Mouse (Mus musculus) kidney, postnatal 0 days (tissue): Measurements from ENCODE around the gene Nr5a2. TPM values are rescaled to one million over a fixed set of nuclear protein-coding genes. Genes with fewer than 3 reads are reported as not detected.
A peak's percentile ranks its signal among the peaks of the same experiment; 100 is the strongest.

Source experiments
- ATAC-seq: fragments of 200-750 bp; cut with Nextera tagmentation; replicated peaks from 2 replicates; pipeline ENCODE4 v1.8.0; 2017; ENCODE audit warnings: low read depth, moderate number of reproducible peaks, moderate TSS enrichment, moderate library complexity; ENCODE audit not compliant: low FRiP score
- DNase-seq: peaks from one replicate; pipeline ENCODE4 v3.0.0-alpha.2; 2016; ENCODE audit warnings: low spot score
- H3K27ac ChIP-seq: fragments of 300-500 bp; sonication (generic); 2 replicates; pipeline ENCODE4 v1.5.1; 2014; ENCODE audit warnings: mild to moderate bottlenecking
- H3K27me3 ChIP-seq: fragments of 300-500 bp; sonication (generic); 2 replicates; pipeline ENCODE4 v1.6.1; 2014; ENCODE audit warnings: low read length, mixed read lengths; ENCODE audit not compliant: insufficient read depth
- H3K36me3 ChIP-seq: fragments of 300-500 bp; sonication (generic); 2 replicates; pipeline ENCODE4 v1.6.1; 2014; ENCODE audit warnings: low read length, mixed read lengths; ENCODE audit not compliant: insufficient read depth
- H3K4me1 ChIP-seq: fragments of 300-500 bp; sonication (generic); replicated peaks from 2 replicates; pipeline ENCODE4 v1.6.1; 2014; ENCODE audit warnings: antibody characterized with exemption, low read length, mixed read lengths; ENCODE audit not compliant: insufficient read depth
- H3K4me2 ChIP-seq: fragments of 300-500 bp; sonication (generic); 2 replicates; pipeline ENCODE4 v1.6.1; 2014; ENCODE audit warnings: mild to moderate bottlenecking, low read length, moderate library complexity, mixed read lengths
- H3K4me3 ChIP-seq: fragments of 300-500 bp; sonication (generic); replicated peaks from 2 replicates; pipeline ENCODE4 v1.5.1; 2014; ENCODE audit warnings: low read depth, low read length
- H3K9ac ChIP-seq: fragments of 300-500 bp; sonication (generic); 2 replicates; pipeline ENCODE4 v1.6.1; 2014; ENCODE audit warnings: low read depth, low read length
- H3K9me3 ChIP-seq: fragments of 300-500 bp; sonication (generic); replicated peaks from 2 replicates; pipeline ENCODE4 v1.6.1; 2016; ENCODE audit warnings: low read length, inconsistent platforms, mixed read lengths
- CTCF ChIP-seq: IDR thresholded peaks from 2 replicates; pipeline ENCODE4 v1.5.1; 2016; ENCODE audit warnings: antibody characterized with exemption, low read depth, mild to moderate bottlenecking, moderate library complexity
- WGBS: fragments of 180-500 bp; shearing (Covaris S2); extraction: QIAGEN DNeasy Blood & Tissue Kit; methylation state at CpG from one replicate; pipeline ENCODE4 v1.1.7; 2014; 5-methylcytosine and 5-hydroxymethylcytosine counted together
- polyA plus RNA-seq: library from polyadenylated mRNA; unstranded; fragments of >200 nt; fragmentation: Nextera tagmentation; extraction: Ambion mirVana; gene quantifications from 2 replicates; pipeline ENCODE4 v1.2.1, GENCODE M21; 2015

Nr5a2 gene
- polyA plus RNA-seq, 1 experiment from 2014 or later, result 0.34 TPM

- WGBS, result 8% methylated on average over 8 of the region's 8 CpGs
- no peak overlapping the region for H3K27ac ChIP-seq
- H3K4me2 ChIP-seq, result peak overlapping the region; percentile 16; the same call in 1 of the 2 replicates
- H3K36me3 ChIP-seq, result no peaks in the 10 kb centered on the region
- no peaks in the 10 kb centered on the region for H3K9me3 ChIP-seq
- no peak overlapping the region for H3K9ac ChIP-seq
- peaks cover 68% of the 10 kb centered on the region for H3K27me3 ChIP-seq
- no peak overlapping the region for H3K4me3 ChIP-seq
- DNase-seq (no peak), ATAC-seq (no peak)
- H3K4me1 ChIP-seq, result peaks cover 3% of the 10 kb centered on the region; the same call in 1 of the 2 replicates
- TF ChIP-seq CTCF, result no peak
Measured at GRCm38 (mm10) chr1:136946404-136946803, 13.8 kb downstream of the Nr5a2 start.

- 8% methylated on average over 10 of the region's 10 CpGs for WGBS
- DNase-seq, result no peak
- H3K27me3 ChIP-seq, result peaks cover 63% of the 10 kb centered on the region
Measured at GRCm38 (mm10) chr1:136945876-136946275, 14.4 kb downstream of the Nr5a2 start.

GRCm38 (mm10) chr1:136945426-136945825 is 14.8 kb downstream of the Nr5a2 start:
- H3K9me3 ChIP-seq, result no peaks in the 10 kb centered on the region
- no peak overlapping the region for H3K9ac ChIP-seq
- peaks cover 61% of the 10 kb centered on the region for H3K27me3 ChIP-seq
- no peak overlapping the region for H3K27ac ChIP-seq
- no peak overlapping the region for H3K4me3 ChIP-seq
- peaks cover 3% of the 10 kb centered on the region; the same call in 1 of the 2 replicates for H3K4me1 ChIP-seq
- DNase-seq, result no peak
- no peak for TF ChIP-seq CTCF
- no peaks in the 10 kb centered on the region for H3K36me3 ChIP-seq
- no peak overlapping the region for H3K4me2 ChIP-seq
- ATAC-seq, result no peak
- WGBS, result 13% methylated on average over 7 of the region's 7 CpGs

More at GRCm38 (mm10) chr1:136945876-136946275, 14.4 kb downstream of the Nr5a2 start:
- no peak for ATAC-seq
- Histone ChIP-seq H3K4me3 (no peak overlapping the region), H3K27ac (no peak overlapping the region), H3K9me3 (no peaks in the 10 kb centered on the region), H3K4me1 (peaks cover 3% of the 10 kb centered on the region; the same call in 1 of the 2 replicates), H3K9ac (no peak overlapping the region), H3K4me2 (peak overlapping the region; percentile 16), H3K36me3 (no peaks in the 10 kb centered on the region)
- no peak for TF ChIP-seq CTCF

- no peaks in the 10 kb centered on the region for H3K36me3 ChIP-seq
- DNase-seq (no peak), ATAC-seq (no peak)
- TF ChIP-seq CTCF, result no peak
- no peak overlapping the region for H3K27ac ChIP-seq
- WGBS, result 83% methylated on average over 5 of the region's 5 CpGs
- no peak overlapping the region for H3K9ac ChIP-seq
- H3K4me3 ChIP-seq, result no peak overlapping the region
- peaks cover 28% of the 10 kb centered on the region for H3K27me3 ChIP-seq
- no peaks in the 10 kb centered on the region for H3K4me1 ChIP-seq
- H3K9me3 ChIP-seq, result no peaks in the 10 kb centered on the region
- no peak overlapping the region for H3K4me2 ChIP-seq
Measured at GRCm38 (mm10) chr1:136940603-136941002, 19.6 kb downstream of the Nr5a2 start.

GRCm38 (mm10) chr1:136939220-136939619 is 21.0 kb downstream of the Nr5a2 start:
- ATAC-seq (no peak), DNase-seq (no peak)
- Histone ChIP-seq H3K4me1 (no peaks in the 10 kb centered on the region), H3K4me3 (no peak overlapping the region), H3K27me3 (peaks cover 18% of the 10 kb centered on the region), H3K9me3 (no peaks in the 10 kb centered on the region), H3K36me3 (no peaks in the 10 kb centered on the region), H3K27ac (no peak overlapping the region), H3K9ac (no peak overlapping the region), H3K4me2 (no peak overlapping the region)
- TF ChIP-seq CTCF, result no peak
- 72% methylated on average over 1 of the region's 1 CpGs for WGBS

GRCm38 (mm10) chr1:136935960-136936324 is 24.3 kb downstream of the Nr5a2 start:
- WGBS, result 85% methylated on average over 9 of the region's 9 CpGs
- ATAC-seq, result no peak
- no peak overlapping the region for H3K9ac ChIP-seq
- H3K9me3 ChIP-seq, result no peaks in the 10 kb centered on the region
- H3K4me2 ChIP-seq, result no peak overlapping the region
- H3K4me3 ChIP-seq, result no peak overlapping the region
- 0 out of 2 replicates have a peak, but pooled peaks cover 2% of the 10 kb centered on the region for H3K27me3 ChIP-seq
- H3K4me1 ChIP-seq, result no peaks in the 10 kb centered on the region
- DNase-seq, result no peak
- TF ChIP-seq CTCF, result no peak
- no peak overlapping the region for H3K27ac ChIP-seq
- no peaks in the 10 kb centered on the region for H3K36me3 ChIP-seq
